Mouse (Mus musculus) MEL (cell line): ENCODE measurements around the gene Ptms. TPM values are rescaled to one million over a fixed set of nuclear protein-coding genes. Genes with fewer than 3 reads are reported as not detected.
A peak's percentile ranks its signal among the peaks of the same experiment; 100 is the strongest.

ENCODE experiments used
- DNase-seq: peaks from one replicate; pipeline ENCODE4 v3.0.0; 2011; ENCODE audit warnings: low read depth, low spot score
- H3K27ac ChIP-seq: 2 replicates; pipeline ENCODE4 v1.5.1; 2012; ENCODE audit warnings: low read depth, mild to moderate bottlenecking, control low read depth, low read length, moderate library complexity; ENCODE audit not compliant: control insufficient read depth
- H3K27me3 ChIP-seq, 2 experiments: fragments of 150-350 bp in 1 of 2; sonication (generic) in 1 of 2; 2 replicates each; pipeline ENCODE4 v1.6.1; 2012; ENCODE audit warnings: low read length in 2 of 2, mild to moderate bottlenecking in 2 of 2, improper control_type of control experiment in 1 of 2, moderate library complexity in 1 of 2; ENCODE audit not compliant: insufficient read depth in 2 of 2, control insufficient read depth in 1 of 2
- H3K36me3 ChIP-seq, 2 experiments: 2 replicates each; pipeline ENCODE4 v1.6.1; 2012 to 2014; ENCODE audit warnings: low read length in 2 of 2, improper control_type of control experiment in 1 of 2, inconsistent platforms in 1 of 2, mild to moderate bottlenecking in 1 of 2; ENCODE audit not compliant: insufficient read depth in 2 of 2, control insufficient read depth in 1 of 2
- H3K4me1 ChIP-seq, 2 experiments: fragments of 150-350 bp in 1 of 2; sonication (generic) in 1 of 2; 2 replicates each; pipeline ENCODE4 v1.6.1; 2012; ENCODE audit warnings: low read length in 2 of 2, improper control_type of control experiment in 1 of 2, mild to moderate bottlenecking in 1 of 2; ENCODE audit not compliant: insufficient read depth in 2 of 2, control insufficient read depth in 1 of 2
- H3K4me3 ChIP-seq, 2 experiments: fragments of 150-350 bp in 1 of 2; sonication (generic) in 1 of 2; 2 replicates each; pipeline ENCODE4 v1.5.1; 2012; ENCODE audit warnings: low read depth in 2 of 2, low read length in 2 of 2, mild to moderate bottlenecking in 2 of 2, moderate library complexity in 2 of 2, control low read depth in 1 of 2, improper control_type of control experiment in 1 of 2; ENCODE audit not compliant: control insufficient read depth in 1 of 2, insufficient read depth in 1 of 2
- H3K79me2 ChIP-seq: 2 replicates; pipeline ENCODE4 v1.6.1; 2012; ENCODE audit warnings: mild to moderate bottlenecking, low read length, moderate library complexity; ENCODE audit not compliant: control insufficient read depth, poor library complexity, insufficient read depth
- H3K9ac ChIP-seq: 2 replicates; pipeline ENCODE4 v1.6.1; 2012; ENCODE audit warnings: low read depth, mild to moderate bottlenecking, control low read depth, low read length, moderate library complexity; ENCODE audit not compliant: control insufficient read depth, poor library complexity, severe bottlenecking
- H3K9me3 ChIP-seq: fragments of 150-350 bp; sonication (generic); replicated peaks from 2 replicates; pipeline ENCODE4 v1.6.1; 2012; ENCODE audit warnings: mild to moderate bottlenecking, low read length, improper control_type of control experiment, moderate library complexity; ENCODE audit not compliant: insufficient read depth
- CHD1 ChIP-seq: IDR thresholded peaks from 2 replicates; pipeline ENCODE4 v1.6.1; 2012; ENCODE audit warnings: low read depth, mild to moderate bottlenecking, inconsistent platforms, low read length, improper control_type of control experiment
- CHD2 ChIP-seq: IDR thresholded peaks from 2 replicates; pipeline ENCODE4 v1.6.1; 2011; ENCODE audit warnings: low read length, improper control_type of control experiment
- CTCF ChIP-seq, 3 experiments: IDR thresholded peaks in 2 of 3; conservative IDR thresholded peaks in 1 of 3; 2 replicates each; pipeline ENCODE4 v1.5.1; 2011 to 2012; ENCODE audit warnings: low read length in 3 of 3, low read depth in 2 of 3, mild to moderate bottlenecking in 2 of 3, improper control_type of control experiment in 1 of 3, inconsistent platforms in 1 of 3, mixed read lengths in 1 of 3, moderate library complexity in 1 of 3; ENCODE audit not compliant: control insufficient read depth in 1 of 3, insufficient read depth in 1 of 3, poor library complexity in 1 of 3, severe bottlenecking in 1 of 3
- E2F4 ChIP-seq: IDR thresholded peaks from 2 replicates; pipeline ENCODE4 v1.6.1; 2011; ENCODE audit warnings: low read depth, low read length, improper control_type of control experiment, borderline replicate concordance
- ELF1 ChIP-seq: IDR thresholded peaks from 2 replicates; pipeline ENCODE4 v1.6.1; 2014; ENCODE audit warnings: low read depth, mild to moderate bottlenecking, inconsistent platforms, low read length, improper control_type of control experiment, moderate library complexity
- EP300 ChIP-seq, 2 experiments: IDR thresholded peaks; 2 replicates each; pipeline ENCODE4 v1.6.1; 2011; ENCODE audit warnings: improper control_type of control experiment in 2 of 2, low read length in 2 of 2, low read depth in 1 of 2, mild to moderate bottlenecking in 1 of 2
- ETS1 ChIP-seq: IDR thresholded peaks from 2 replicates; pipeline ENCODE4 v1.6.1; 2012; ENCODE audit warnings: low read depth, mild to moderate bottlenecking, inconsistent platforms, low read length, improper control_type of control experiment, moderate library complexity
- HCFC1 ChIP-seq: IDR thresholded peaks from 2 replicates; pipeline ENCODE4 v1.6.1; 2012; ENCODE audit warnings: low read depth, mild to moderate bottlenecking, inconsistent platforms, low read length, improper control_type of control experiment, moderate library complexity
- JUND ChIP-seq: IDR thresholded peaks from 2 replicates; pipeline ENCODE4 v1.6.1; 2011; ENCODE audit warnings: low read depth, mild to moderate bottlenecking, improper control_type of control experiment, low read length
- MAX ChIP-seq: IDR thresholded peaks from 2 replicates; pipeline ENCODE4 v1.6.1; 2011; ENCODE audit warnings: low read length, improper control_type of control experiment
- MAZ ChIP-seq: IDR thresholded peaks from 2 replicates; pipeline ENCODE4 v1.6.1; 2012; ENCODE audit warnings: low read depth, mild to moderate bottlenecking, inconsistent platforms, low read length, improper control_type of control experiment
- MEF2A ChIP-seq: IDR thresholded peaks from 2 replicates; pipeline ENCODE4 v1.6.1; 2014; ENCODE audit warnings: low read depth, mild to moderate bottlenecking, inconsistent platforms, low read length, improper control_type of control experiment; ENCODE audit not compliant: poor library complexity, insufficient replicate concordance, severe bottlenecking; ENCODE audit errors: extremely low read depth
- MXI1 ChIP-seq: IDR thresholded peaks from 2 replicates; pipeline ENCODE4 v1.6.1; 2011; ENCODE audit warnings: mild to moderate bottlenecking, low read depth, low read length, improper control_type of control experiment
- MYB ChIP-seq: IDR thresholded peaks from 2 replicates; pipeline ENCODE4 v1.6.1; 2011; ENCODE audit warnings: mild to moderate bottlenecking, low read depth, low read length, improper control_type of control experiment
- MYC ChIP-seq: IDR thresholded peaks from 2 replicates; pipeline ENCODE4 v1.6.1; 2011; ENCODE audit warnings: low read depth, mild to moderate bottlenecking, low read length, improper control_type of control experiment, moderate library complexity
- POLR2AphosphoS2 ChIP-seq: IDR thresholded peaks from 2 replicates; pipeline ENCODE4 v1.6.1; 2011; ENCODE audit warnings: low read length, improper control_type of control experiment
- RAD21 ChIP-seq: IDR thresholded peaks from 2 replicates; pipeline ENCODE4 v1.6.1; 2011; ENCODE audit warnings: mild to moderate bottlenecking, low read depth, low read length, improper control_type of control experiment
- SIN3A ChIP-seq: IDR thresholded peaks from 2 replicates; pipeline ENCODE4 v1.6.1; 2012; ENCODE audit warnings: low read length, improper control_type of control experiment, inconsistent platforms
- SMC3 ChIP-seq: IDR thresholded peaks from 2 replicates; pipeline ENCODE4 v1.6.1; 2011; ENCODE audit warnings: low read depth, low read length, improper control_type of control experiment
- TAL1 ChIP-seq: IDR thresholded peaks from 2 replicates; pipeline ENCODE4 v1.6.1; 2012; ENCODE audit warnings: mild to moderate bottlenecking, inconsistent platforms, low read length, moderate library complexity, mixed read lengths
- TBP ChIP-seq: IDR thresholded peaks from 2 replicates; pipeline ENCODE4 v1.8.0; 2011; ENCODE audit warnings: low read depth, low read length, improper control_type of control experiment
- TCF12 ChIP-seq: IDR thresholded peaks from 2 replicates; pipeline ENCODE4 v1.6.1; 2014; ENCODE audit warnings: low read depth, mild to moderate bottlenecking, inconsistent platforms, low read length, improper control_type of control experiment, moderate library complexity
- UBTF ChIP-seq: IDR thresholded peaks from 2 replicates; pipeline ENCODE4 v1.6.1; 2012; ENCODE audit warnings: low read depth, mild to moderate bottlenecking, inconsistent platforms, low read length, improper control_type of control experiment, moderate library complexity, borderline replicate concordance; ENCODE audit not compliant: insufficient read depth
- USF1 ChIP-seq: IDR thresholded peaks from 2 replicates; pipeline ENCODE4 v1.6.1; 2014; ENCODE audit warnings: low read depth, mild to moderate bottlenecking, inconsistent platforms, low read length, improper control_type of control experiment, moderate library complexity
- USF2 ChIP-seq, 2 experiments: IDR thresholded peaks; 2 replicates each; pipeline ENCODE4 v1.6.1; 2011 to 2012; ENCODE audit warnings: improper control_type of control experiment in 2 of 2, low read length in 2 of 2, borderline replicate concordance in 1 of 2, inconsistent platforms in 1 of 2, low read depth in 1 of 2, mild to moderate bottlenecking in 1 of 2; ENCODE audit not compliant: insufficient read depth in 1 of 2
- ZC3H11A ChIP-seq: IDR thresholded peaks from 2 replicates; pipeline ENCODE4 v1.6.1; 2012; ENCODE audit warnings: low read depth, mild to moderate bottlenecking, inconsistent platforms, low read length, improper control_type of control experiment
- ZKSCAN1 ChIP-seq: IDR thresholded peaks from 2 replicates; pipeline ENCODE4 v1.6.1; 2012; ENCODE audit warnings: low read depth, mild to moderate bottlenecking, inconsistent platforms, low read length, improper control_type of control experiment, moderate library complexity
- ZMIZ1 ChIP-seq: IDR thresholded peaks from 2 replicates; pipeline ENCODE4 v1.6.1; 2012; ENCODE audit warnings: low read depth, mild to moderate bottlenecking, inconsistent platforms, low read length, improper control_type of control experiment, moderate library complexity
- ZNF384 ChIP-seq: IDR thresholded peaks from 2 replicates; pipeline ENCODE4 v1.6.1; 2012; ENCODE audit warnings: low read depth, mild to moderate bottlenecking, inconsistent platforms, low read length, improper control_type of control experiment
- polyA plus RNA-seq, 2 experiments: library from polyadenylated mRNA; stranded (reverse) in 1 of 2; unstranded in 1 of 2; fragments of >175 nt in 1 of 2; fragments of >200 nt in 1 of 2; gene quantifications; 2 replicates each; pipeline versions ENCODE4 v1.2.1 to v1.2.4; 2012; ENCODE audit warnings: low replicate concordance in 2 of 2, low read depth in 1 of 2; ENCODE audit not compliant: insufficient read length in 2 of 2, insufficient read depth in 1 of 2, missing spikeins in 1 of 2
- total RNA-seq: library from RNA; depleted of rRNA; stranded (reverse); fragments of 300-350 nt; gene quantifications from 2 replicates; pipeline ENCODE4 v1.2.3, GENCODE M21; 2012; rRNA removed

The Ptms gene
- total RNA-seq (19.8 and 31.8 TPM in 2 replicates), polyA plus RNA-seq (100 to 1,000 TPM in 1 of 2 experiments, not detected in 1; 177 TPM)

GRCm38 (mm10) chr6:124919695-124920317 is at the start of gene Ptms:
TSS of gene Ptms (minus strand) at chr6:124920103.
- DNase-seq: peak; percentile 89
- H3K9ac ChIP-seq: peak within 1 kb of the TSS; percentile 34
- TF ChIP-seq E2F4: no peak
- TF ChIP-seq ELF1: peak; percentile 20; the same call in 1 of the 2 replicates
- TF ChIP-seq JUND: no peak
- no peak for TF ChIP-seq ETS1
- TF ChIP-seq TCF12: no peak
- TF ChIP-seq USF2 (IDR thresholded peaks at IDR 0.05; ENCODE audit: borderline replicate concordance in 1 of 2, insufficient read depth in 1 of 2, low read depth in 1 of 2, low read length in 2 of 2): no peak
- no peak for TF ChIP-seq UBTF
- no peak for TF ChIP-seq MEF2A
- TF ChIP-seq MXI1: peak; percentile 55; the same call in 1 of the 2 replicates
- TF ChIP-seq ZC3H11A: no peak
- no peak for TF ChIP-seq ZMIZ1
- TF ChIP-seq USF1: 0 out of 2 replicates have a peak, but pooled peaks have one; percentile 19
- peak; percentile 90 for TF ChIP-seq CHD2
- peak; percentile 65; the same call in 1 of the 2 replicates for TF ChIP-seq MAZ
- no peak for TF ChIP-seq MAX
- no peak for TF ChIP-seq MYB
- peak; percentile 45; the same call in 1 of the 2 replicates for TF ChIP-seq HCFC1
- TF ChIP-seq, all 39 proteins: peak for 6
- H3K9me3 ChIP-seq: no peaks in the 10 kb centered on the region
- no peak within 1 kb of the TSS for H3K27ac ChIP-seq
- peak within 1 kb of the TSS; percentile 19 to 39; a peak in 3 of 4 replicates for H3K4me3 ChIP-seq
- H3K27me3 ChIP-seq: no peaks in the 10 kb centered on the region
- peaks cover 0 to 33% of the 10 kb centered on the region in 2 experiments; a peak in 2 of 4 replicates for H3K36me3 ChIP-seq
- peaks cover 24 to 45% of the 10 kb centered on the region in 2 experiments for H3K4me1 ChIP-seq
- peaks cover 6% of the 10 kb centered on the region; the same call in 1 of the 2 replicates for H3K79me2 ChIP-seq

DNA sequence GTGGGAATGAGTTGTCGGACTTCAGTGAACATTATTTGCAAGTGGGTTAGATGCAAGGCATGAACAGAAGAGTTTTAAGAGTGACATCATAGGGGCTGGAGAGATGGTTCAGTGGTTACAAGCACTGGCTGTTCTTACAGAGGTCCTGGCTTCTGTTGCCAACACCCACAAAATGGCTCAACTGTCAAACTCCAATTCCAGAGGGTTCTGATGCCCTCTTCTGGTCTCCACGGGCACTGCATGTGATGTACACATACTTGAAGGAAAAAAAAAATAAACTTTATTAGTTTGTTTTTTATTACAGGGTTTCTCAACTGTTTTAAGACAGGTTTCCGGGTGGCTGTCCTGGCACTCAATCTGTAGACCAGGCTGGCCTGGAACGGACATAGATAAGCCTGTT is 47.9 kb upstream of the Ptms start:
- no peak for TF ChIP-seq ZKSCAN1
- peak; percentile 62 to 69 (median 64) for TF ChIP-seq CTCF (IDR thresholded peaks at IDR 0.05 in 2 of 3, conservative IDR thresholded peaks at IDR 0.05 in 1 of 3; ENCODE audit: control insufficient read depth in 1 of 3, insufficient read depth in 1 of 3, low read depth in 2 of 3, low read length in 3 of 3, poor library complexity in 1 of 3, severe bottlenecking in 1 of 3)
- TF ChIP-seq MAZ: 0 out of 2 replicates have a peak, but pooled peaks have one; percentile 18
- 0 out of 2 replicates have a peak, but pooled peaks have one; percentile 23 for TF ChIP-seq MYC
- peak; percentile 70 for TF ChIP-seq ZNF384
- TF ChIP-seq SMC3: peak; percentile 56
- no peak for TF ChIP-seq EP300 (IDR thresholded peaks at IDR 0.05; ENCODE audit: low read depth in 1 of 2, low read length in 2 of 2)
- TF ChIP-seq ELF1: no peak
- peak; percentile 55 for TF ChIP-seq ZC3H11A
- no peak for TF ChIP-seq ETS1
- TF ChIP-seq POLR2AphosphoS2: no peak
- peak; percentile 58 for TF ChIP-seq RAD21
- no peak for TF ChIP-seq MEF2A
- TF ChIP-seq TBP: no peak
- TF ChIP-seq CHD1: no peak
- TF ChIP-seq TAL1: no peak
- TF ChIP-seq SIN3A: no peak; the same call in 1 of the 2 replicates
- peaks cover 16% of the 10 kb centered on the region for H3K79me2 ChIP-seq
- H3K27ac ChIP-seq: no peak overlapping the region
- peaks cover 0 to 12% of the 10 kb centered on the region in 2 experiments; a peak in 3 of 4 replicates for H3K4me1 ChIP-seq
- peaks cover 0 to 18% of the 10 kb centered on the region in 2 experiments; a peak in 2 of 4 replicates for H3K36me3 ChIP-seq
- no peak overlapping the region for H3K9ac ChIP-seq
- peak; percentile 85 for DNase-seq
- no peaks in the 10 kb centered on the region for H3K9me3 ChIP-seq
- H3K27me3 ChIP-seq: no peaks in the 10 kb centered on the region
- no peak overlapping the region for H3K4me3 ChIP-seq
